Comparison of ENCODE assay signal across 15 mouse cellular contexts in genomic region chr14:57069906-57070305, GRCm38 (mm10). TPM values are rescaled to one million over a fixed set of nuclear protein-coding genes. Genes with fewer than 3 reads are reported as not detected.
DNase-seq lines count a peak whose midpoint lies in the region; ATAC-seq and TF ChIP-seq lines count a peak whose summit lies in the region.
"Not testable (repeated sequence)": the region's sequence is repeated elsewhere in the genome, so short reads cannot be mapped to it uniquely, and the experiment has no call there.
"Had no signal": no experiment of that assay in that cellular context is flagged by ENCODE, and none has a peak within 500 bp of the region (broad histone marks: within the 10 kb centered on the region; RNA-seq: fewer than 3 reads in every experiment).

No protein-coding gene starts in this region.

- H3K4me2 ChIP-seq in limb, embryonic 11.5 days (ENCODE audit: low read depth, severe bottlenecking) = not testable (repeated sequence)

- ATAC-seq in limb, embryonic 11.5 days (ENCODE audit: insufficient number of reproducible peaks, low FRiP score, low TSS enrichment, low read depth) = peak; percentile 62; the same call in 1 of the 2 replicates

- not testable (repeated sequence) for H3K36me3 ChIP-seq in kidney, adult 2 months (ENCODE audit: control insufficient read depth, insufficient read depth, low read length); limb, embryonic 11.5 days (ENCODE audit: control insufficient read depth, insufficient read depth, low read length); midbrain, embryonic 10.5 days

- TF ChIP-seq POLR2A in kidney, adult 2 months (IDR thresholded peaks at IDR 0.05; ENCODE audit: low read depth, low read length) = not testable (repeated sequence)

- DNase-seq in A20 (ENCODE audit: low read depth, low spot score) = peak; percentile 69
- peak; percentile 43 to 50 for DNase-seq in adrenal gland, adult 18-20 months (ENCODE audit: low spot score in 2 of 2)
- DNase-seq in cerebellum, adult 9-11 months = peak; percentile 10
- DNase-seq in gastrocnemius, adult 2 months = peak; percentile 37
- DNase-seq in kidney, adult 2 months = peak; percentile 54
- peak; percentile 88 for DNase-seq in limb, embryonic 11.5 days (ENCODE audit: low spot score)
- peak; percentile 57 for DNase-seq in midbrain, embryonic 10.5 days (ENCODE audit: low spot score)
- DNase-seq in spleen, postnatal 36 days (ENCODE audit: low spot score in 2 of 2) = peak; percentile 4 to 11

- not testable (repeated sequence) for H3K4me1 ChIP-seq in kidney, adult 2 months (ENCODE audit: control insufficient read depth, insufficient read depth, low read length); limb, embryonic 11.5 days (ENCODE audit: control insufficient read depth, insufficient read depth, low read length); midbrain, embryonic 10.5 days

- TF ChIP-seq CTCF in gastrocnemius, adult 2 months (IDR thresholded peaks at IDR 0.05) = peak; percentile 64
- TF ChIP-seq CTCF in kidney, adult 2 months (conservative IDR thresholded peaks at IDR 0.05; ENCODE audit: insufficient read depth, insufficient read length, low read depth, low read length) = peak; percentile 51

- not testable (repeated sequence) for H3K27me3 ChIP-seq in kidney, adult 2 months (replicated peaks; ENCODE audit: control insufficient read depth, insufficient read depth, low read length); limb, embryonic 11.5 days (ENCODE audit: control insufficient read depth, insufficient read depth, low read length); midbrain, embryonic 10.5 days (ENCODE audit: low read depth, poor library complexity, severe bottlenecking)

- not testable (repeated sequence) for H3K27ac ChIP-seq in gastrocnemius, adult 2 months; kidney, adult 2 months (ENCODE audit: insufficient read depth, low read depth, low read length); limb, embryonic 11.5 days (replicated peaks; ENCODE audit: low read depth, low read length); midbrain, embryonic 10.5 days (replicated peaks)

- WGBS in kidney, adult 2 months = 8% methylated on average over 2 of the region's 2 CpGs
- 2% methylated on average over 2 of the region's 2 CpGs for WGBS in limb, embryonic 11.5 days
- WGBS in midbrain, embryonic 10.5 days = 0% methylated on average over 2 of the region's 2 CpGs

- not testable (repeated sequence) for H3K4me3 ChIP-seq in gastrocnemius, adult 2 months; kidney, adult 2 months (ENCODE audit: insufficient read depth, low read depth, low read length); limb, embryonic 11.5 days (ENCODE audit: low read depth, low read length); midbrain, embryonic 10.5 days

- intact Hi-C loops in gastrocnemius, adult 2 months (cut with DNase I) = loop anchor here (10.0 kb wide), 1 partner anchor 695 kb away; no protein-coding TSS in a partner anchor

- H3K9ac ChIP-seq in limb, embryonic 11.5 days (ENCODE audit: low read length) = not testable (repeated sequence)

- not testable (repeated sequence) for H3K9me3 ChIP-seq in limb, embryonic 11.5 days (ENCODE audit: control insufficient read depth, low read length); midbrain, embryonic 10.5 days (replicated peaks)

RNA-seq across cellular contexts. Expression of gene Gja3, which starts 12.0 kb away (rescaled TPM):
- total RNA-seq in adrenal gland, adult 18-20 months (2021) = not detected
- total RNA-seq in gastrocnemius, adult 2 months (2021) = under 1 TPM; 0.25 to 0.54 TPM
- polyA plus RNA-seq in kidney, adult 2 months (2012; rRNA removed) = 1.0 and 1.3 TPM in 2 replicates
- polyA plus RNA-seq in limb, embryonic 11.5 days (2014; fragmentation: Nextera tagmentation; extraction: Ambion mirVana) = 18.8 and 19.8 TPM in 2 replicates
- polyA plus RNA-seq in midbrain, embryonic 10.5 days (2016; fragmentation: Nextera tagmentation; extraction: Ambion mirVana) = 0.15 TPM in 1 of 2 replicates, not detected in the other
- polyA plus RNA-seq: CD4-positive, CD25-positive, alpha-beta regulatory T cell, adult 4 months; urinary bladder, adult 2 months had no signal

RNA-seq across cellular contexts. Expression of gene Gjb2, which starts 34.6 kb away (rescaled TPM):
- 1 to 10 TPM in 1 of 2 experiments, under 1 TPM in 1; 0.32 to 9.9 TPM for total RNA-seq in adrenal gland, adult 18-20 months (2021)
- under 1 TPM in 1 of 2 experiments, not detected in 1; 0.28 TPM for total RNA-seq in gastrocnemius, adult 2 months (2021)
- 76.9 and 81.3 TPM in 2 replicates for polyA plus RNA-seq in kidney, adult 2 months (2012; rRNA removed)
- 48.0 and 53.9 TPM in 2 replicates for polyA plus RNA-seq in limb, embryonic 11.5 days (2014; fragmentation: Nextera tagmentation; extraction: Ambion mirVana)
- 0.70 and 3.4 TPM in 2 replicates for polyA plus RNA-seq in midbrain, embryonic 10.5 days (2016; fragmentation: Nextera tagmentation; extraction: Ambion mirVana)

RNA-seq across cellular contexts. Expression of gene Gm4491, which starts 45.8 kb away (rescaled TPM):
- total RNA-seq in adrenal gland, adult 18-20 months (2021) = not detected
- not detected for total RNA-seq in gastrocnemius, adult 2 months (2021)
- not detected in 2 replicates for polyA plus RNA-seq in kidney, adult 2 months (2012; rRNA removed)
- polyA plus RNA-seq in limb, embryonic 11.5 days (2014; fragmentation: Nextera tagmentation; extraction: Ambion mirVana) = not detected in 2 replicates
- not detected in 2 replicates for polyA plus RNA-seq in midbrain, embryonic 10.5 days (2016; fragmentation: Nextera tagmentation; extraction: Ambion mirVana)
- total RNA-seq: gastrocnemius, postnatal 4 days had no signal
- polyA plus RNA-seq: embryonic facial prominence, embryonic 15.5 days; intestine, embryonic 16.5 days; liver, embryonic 15.5 days; neural tube, embryonic 15.5 days had no signal

Comparison
In these comparisons a context has a peak if more than half of its experiments do, and no peak if none do; other contexts are left out.
1. DNase-seq: peak in every context shown above with its lines; median percentile 88 in limb, embryonic 11.5 days; 69 in A20; 57 in midbrain, embryonic 10.5 days; 54 in kidney, adult 2 months; 46 in adrenal gland, adult 18-20 months; 37 in gastrocnemius, adult 2 months; 10 in cerebellum, adult 9-11 months; 8 in spleen, postnatal 36 days.
2. RNA of gene Gjb2, which starts 34.6 kb away (polyA plus RNA-seq): 76.9 to 81.3 TPM in kidney, adult 2 months and 48.0 to 53.9 TPM in limb, embryonic 11.5 days; 0.70 to 3.4 TPM in midbrain, embryonic 10.5 days; every median in the first group is over 10 times any median in the second.